Mouse (Mus musculus) forebrain, embryonic 15.5 days (tissue): ENCODE data around the gene Tas2r106. TPM values are rescaled to one million over a fixed set of nuclear protein-coding genes. Genes with fewer than 3 reads are reported as not detected.

Experiments
- ATAC-seq: fragments of 200-750 bp; cut with Nextera tagmentation; replicated peaks from 2 replicates; pipeline ENCODE4 v1.8.0; 2017; ENCODE audit warnings: mild to moderate bottlenecking, moderate TSS enrichment, moderate library complexity
- H3K27ac ChIP-seq: fragments of 300-500 bp; sonication (generic); replicated peaks from 2 replicates; pipeline ENCODE4 v1.5.1; 2015; ENCODE audit warnings: mild to moderate bottlenecking, inconsistent platforms
- H3K27me3 ChIP-seq: fragments of 300-500 bp; sonication (generic); 2 replicates; pipeline ENCODE4 v1.6.1; 2015; ENCODE audit warnings: inconsistent platforms
- H3K36me3 ChIP-seq: fragments of 300-500 bp; sonication (generic); 2 replicates; pipeline ENCODE4 v1.6.1; 2015; ENCODE audit warnings: mild to moderate bottlenecking, inconsistent platforms
- H3K4me1 ChIP-seq: fragments of 300-500 bp; sonication (generic); 2 replicates; pipeline ENCODE4 v1.6.1; 2015; ENCODE audit warnings: inconsistent platforms
- H3K4me2 ChIP-seq: fragments of 300-500 bp; sonication (generic); replicated peaks from 2 replicates; pipeline ENCODE4 v1.6.1; 2015; ENCODE audit warnings: mild to moderate bottlenecking, inconsistent platforms
- H3K4me3 ChIP-seq: fragments of 300-500 bp; sonication (generic); 2 replicates; pipeline ENCODE4 v1.5.1; 2015; ENCODE audit warnings: mild to moderate bottlenecking, inconsistent platforms
- H3K9ac ChIP-seq: fragments of 300-500 bp; sonication (generic); replicated peaks from 2 replicates; pipeline ENCODE4 v1.6.1; 2015; ENCODE audit warnings: mild to moderate bottlenecking, inconsistent platforms
- H3K9me3 ChIP-seq: fragments of 300-500 bp; sonication (generic); 2 replicates; pipeline ENCODE4 v1.6.1; 2016; ENCODE audit warnings: inconsistent platforms
- WGBS: fragments of 180-500 bp; shearing (Covaris S2); methylation state at CpG from one replicate; pipeline ENCODE4 v1.1.7; 2015; ENCODE audit warnings: mixed read lengths; 5-methylcytosine and 5-hydroxymethylcytosine counted together
- polyA plus RNA-seq: library from polyadenylated mRNA; unstranded; fragments of >200 nt; fragmentation: Nextera tagmentation; extraction: Ambion mirVana; gene quantifications from 2 replicates; pipeline ENCODE4 v1.2.1, GENCODE M21; 2015

Gene Tas2r106
- not detected in 2 replicates for polyA plus RNA-seq

GRCm38 (mm10) chr6:131678786-131679185 is at the start of gene Tas2r106:
Gene Tas2r106, minus strand, starts transcription at chr6:131678886.
- Histone ChIP-seq H3K4me3 (no peak within 1 kb of the TSS), H3K9me3 (peaks cover 13% of the 10 kb centered on the region; the same call in 1 of the 2 replicates), H3K4me2 (no peak within 1 kb of the TSS), H3K27me3 (no peaks in the 10 kb centered on the region), H3K9ac (no peak within 1 kb of the TSS), H3K4me1 (no peaks in the 10 kb centered on the region), H3K36me3 (no peaks in the 10 kb centered on the region), H3K27ac (no peak within 1 kb of the TSS)
- ATAC-seq, result no peak
- WGBS, result 73% methylated on average over 3 of the region's 3 CpGs

DNA sequence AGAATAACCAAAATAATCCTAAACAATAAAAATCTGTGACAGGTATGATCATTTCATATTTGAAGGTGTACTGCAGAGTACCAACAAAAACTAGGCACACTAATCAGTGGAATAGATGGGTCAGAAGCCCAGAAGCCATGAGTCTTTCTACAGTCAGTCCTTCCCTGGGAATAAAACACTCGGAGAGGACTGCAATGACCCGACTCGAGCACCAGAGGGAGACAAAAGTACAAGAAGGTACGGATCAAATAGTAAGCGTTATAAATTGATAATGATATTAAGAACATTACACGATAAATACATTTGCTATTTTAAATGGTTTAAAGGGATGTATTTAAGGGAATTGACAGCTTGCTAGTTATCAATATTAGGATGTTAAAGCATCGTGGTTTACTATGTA is 34.1 kb upstream of the Tas2r106 start:
- Histone ChIP-seq H3K4me3 (no peak overlapping the region), H3K27me3 (no peaks in the 10 kb centered on the region), H3K4me1 (no peaks in the 10 kb centered on the region), H3K9me3 (peaks cover 11% of the 10 kb centered on the region; the same call in 1 of the 2 replicates), H3K9ac (no peak overlapping the region), H3K27ac (no peak overlapping the region), H3K36me3 (no peaks in the 10 kb centered on the region), H3K4me2 (no peak overlapping the region)
- WGBS, result 50% methylated on average over 7 of the region's 7 CpGs
- no peak for ATAC-seq

- no peaks in the 10 kb centered on the region for H3K27me3 ChIP-seq
- no peak within 1 kb of the TSS for H3K9ac ChIP-seq
- ATAC-seq, result no peak
- no peak within 1 kb of the TSS for H3K4me3 ChIP-seq
- H3K27ac ChIP-seq, result no peak within 1 kb of the TSS
- no peak within 1 kb of the TSS for H3K4me2 ChIP-seq
- no peaks in the 10 kb centered on the region for H3K36me3 ChIP-seq
- H3K4me1 ChIP-seq, result no peaks in the 10 kb centered on the region
- peaks cover 12% of the 10 kb centered on the region for H3K9me3 ChIP-seq
These were observed 11.3 kb upstream of the Tas2r106 start, which contains the start of gene Tas2r114 for GRCm38 (mm10) chr6:131689963-131690362. Gene Tas2r114, minus strand, starts transcription at chr6:131690063.

GRCm38 (mm10) chr6:131687395-131687794 is 8.7 kb upstream of the Tas2r106 start, which contains the start of gene Tas2r105:
Gene Tas2r105, minus strand, starts transcription at chr6:131687495.
- no peak for ATAC-seq
- WGBS, result 77% methylated on average over 1 of the region's 1 CpGs
- Histone ChIP-seq H3K36me3 (no peaks in the 10 kb centered on the region), H3K4me1 (no peaks in the 10 kb centered on the region), H3K9ac (no peak within 1 kb of the TSS), H3K27me3 (no peaks in the 10 kb centered on the region), H3K4me3 (no peak within 1 kb of the TSS), H3K9me3 (peaks cover 8% of the 10 kb centered on the region; the same call in 1 of the 2 replicates), H3K4me2 (no peak within 1 kb of the TSS), H3K27ac (no peak within 1 kb of the TSS)

DNA sequence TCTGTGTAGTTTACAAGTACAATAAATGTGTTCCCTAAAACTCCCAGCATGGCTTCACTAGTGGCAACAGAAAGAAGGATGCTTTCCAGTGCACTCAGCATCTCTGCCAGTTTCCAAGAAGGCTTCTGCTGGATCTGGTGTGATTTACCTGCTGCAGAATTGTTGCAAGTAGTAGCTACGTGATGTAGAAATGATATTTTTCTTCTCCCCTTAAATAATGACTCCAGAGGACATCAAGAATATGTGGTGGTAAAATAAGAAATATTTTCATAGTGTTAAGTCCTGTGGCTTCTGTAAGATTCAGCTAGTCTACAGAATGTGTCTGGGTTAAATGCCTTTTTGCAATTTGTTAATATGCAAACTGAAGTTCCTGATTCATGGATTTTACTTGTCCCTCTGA is 7.0 kb upstream of the Tas2r106 start, which contains the start of gene Tas2r104:
Tas2r104 (minus strand) TSS at position 101 of the 400 bp plus-strand sequence.
- peaks cover 5% of the 10 kb centered on the region; the same call in 1 of the 2 replicates for H3K9me3 ChIP-seq
- no peaks in the 10 kb centered on the region for H3K4me1 ChIP-seq
- H3K36me3 ChIP-seq, result no peaks in the 10 kb centered on the region
- no peak within 1 kb of the TSS for H3K9ac ChIP-seq
- H3K27ac ChIP-seq, result no peak within 1 kb of the TSS
- 89% methylated on average over 1 of the region's 1 CpGs for whole genome bisulfite sequencing
- ATAC-seq, result no peak
- no peak within 1 kb of the TSS for H3K4me3 ChIP-seq
- H3K27me3 ChIP-seq, result no peaks in the 10 kb centered on the region
- no peak within 1 kb of the TSS for H3K4me2 ChIP-seq

- no peak within 1 kb of the TSS for H3K27ac ChIP-seq
- ATAC-seq, result no peak
- peaks cover 22% of the 10 kb centered on the region for H3K9me3 ChIP-seq
- H3K27me3 ChIP-seq, result no peaks in the 10 kb centered on the region
- H3K4me1 ChIP-seq, result no peaks in the 10 kb centered on the region
- H3K4me2 ChIP-seq, result no peak within 1 kb of the TSS
- H3K9ac ChIP-seq, result no peak within 1 kb of the TSS
- H3K4me3 ChIP-seq, result no peak within 1 kb of the TSS
- no peaks in the 10 kb centered on the region for H3K36me3 ChIP-seq
These were observed 18.6 kb downstream of the Tas2r106 start, which contains the start of gene Tas2r107 for GRCm38 (mm10) chr6:131660049-131660448. Gene Tas2r107, minus strand, starts transcription at chr6:131660149.

DNA sequence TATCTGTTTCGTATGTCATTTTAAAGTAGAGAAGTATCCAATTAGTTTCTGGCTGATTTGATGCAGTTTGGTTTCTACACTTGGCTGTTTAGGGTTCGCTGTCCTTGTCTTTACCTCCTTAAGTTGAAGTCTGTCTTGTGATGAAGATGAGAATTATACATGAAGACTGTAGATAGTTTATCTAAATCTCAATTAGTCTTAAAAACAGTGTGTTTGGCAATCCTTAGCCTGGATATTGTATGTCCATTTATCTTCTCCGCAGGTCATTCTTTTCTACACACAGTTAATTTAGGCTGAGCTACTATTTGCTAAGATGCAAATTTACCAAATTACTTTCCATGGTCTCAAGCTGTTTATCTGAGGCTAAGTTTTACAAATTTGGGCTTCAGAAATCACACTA is 47.9 kb downstream of the Tas2r106 start, which contains the start of gene Tas2r130:
Tas2r130 (minus strand) TSS at position 101 of the 400 bp plus-strand sequence.
- no peak for ATAC-seq
- H3K4me2 ChIP-seq, result no peak within 1 kb of the TSS
- no peak within 1 kb of the TSS for H3K9ac ChIP-seq
- H3K4me1 ChIP-seq, result no peaks in the 10 kb centered on the region
- no peaks in the 10 kb centered on the region for H3K9me3 ChIP-seq
- H3K27ac ChIP-seq, result no peak within 1 kb of the TSS
- H3K27me3 ChIP-seq, result no peaks in the 10 kb centered on the region
- H3K4me3 ChIP-seq, result no peak within 1 kb of the TSS
- WGBS, result 77% methylated on average over 3 of the region's 3 CpGs
- H3K36me3 ChIP-seq, result no peaks in the 10 kb centered on the region

Other genes with a start within 250 kb of the Tas2r106 start
- gene 5430401F13Rik, start 192.5 kb downstream of the Tas2r106 start, polyA plus RNA-seq, result not detected in 2 replicates
- not detected in 2 replicates for gene Gm6619, start 192.5 kb downstream of the Tas2r106 start, polyA plus RNA-seq
- not detected in 2 replicates for gene Tas2r130, start 48.0 kb downstream of the Tas2r106 start, polyA plus RNA-seq
- gene Tas2r107, start 18.7 kb downstream of the Tas2r106 start, polyA plus RNA-seq, result not detected in 2 replicates
- gene Tas2r104, start 6.9 kb upstream of the Tas2r106 start, polyA plus RNA-seq, result not detected in 2 replicates
- not detected in 2 replicates for gene Tas2r105, start 8.6 kb upstream of the Tas2r106 start, polyA plus RNA-seq
- not detected in 2 replicates for gene Tas2r114, start 11.2 kb upstream of the Tas2r106 start, polyA plus RNA-seq